Mouse (Mus musculus) layer of hippocampus, adult 11-12 months (tissue): Measurements from ENCODE around the gene Fut7.

Source experiments
- DNase-seq: peaks from one replicate; pipeline ENCODE4 v3.0.0; 2022; ENCODE audit warnings: low spot score

The Fut7 gene

GRCm38 (mm10) chr2:25460135-25460534, 37.1 kb downstream of the Fut7 start:
- no peak for DNase-seq

GRCm38 (mm10) chr2:25460551-25461309, 37.7 kb downstream of the Fut7 start, which contains the start of gene Paxx:
Gene Paxx, minus strand, starts transcription at chr2:25461094.
- DNase-seq: peak; percentile 95

GRCm38 (mm10) chr2:25461407-25461806, 38.3 kb downstream of the Fut7 start:
- DNase-seq: no peak

- no peak for DNase-seq
Observed at GRCm38 (mm10) chr2:25463630-25464029, 40.6 kb downstream of the Fut7 start.

- no peak for DNase-seq
Observed at GRCm38 (mm10) chr2:25465256-25465655, 42.2 kb downstream of the Fut7 start.

GRCm38 (mm10) chr2:25465816-25466635, 43.0 kb downstream of the Fut7 start:
- no peak for DNase-seq

GRCm38 (mm10) chr2:25467606-25468303, 44.7 kb downstream of the Fut7 start:
- no peak for DNase-seq

- peak; percentile 76 for DNase-seq
Observed at GRCm38 (mm10) chr2:25468962-25469915, 46.2 kb downstream of the Fut7 start.

- no peak for DNase-seq
Observed at GRCm38 (mm10) chr2:25469969-25470368, 46.9 kb downstream of the Fut7 start, which contains the start of gene Ptgds. Gene Ptgds, minus strand, starts transcription at chr2:25470046.

- no peak for DNase-seq
Observed at GRCm38 (mm10) chr2:25472550-25472949, 49.5 kb downstream of the Fut7 start.
